Mouse (Mus musculus) E14TG2a.4 (cell line): ENCODE results near the gene Crygb.

ENCODE experiments used
- CTCF ChIP-seq: conservative IDR thresholded peaks from 2 replicates; pipeline ENCODE4 v1.5.1; 2014; ENCODE audit warnings: low read length
- POU5F1 ChIP-seq: IDR thresholded peaks from 2 replicates; pipeline ENCODE4 v1.6.1; 2014; ENCODE audit warnings: low read length, borderline replicate concordance

GRCm38 (mm10) chr1:65109196-65109595 lies 27.1 kb upstream of the Crygb start:
- TF ChIP-seq CTCF, result no peak
- no peak for TF ChIP-seq POU5F1
